Mouse (Mus musculus) ovary, postnatal 10 days (tissue): Measurements from ENCODE around the gene Uxs1.
A peak's percentile ranks its signal among the peaks of the same experiment; 100 is the strongest.

Experiments
- DNase-seq: peaks from one replicate; pipeline ENCODE4 v3.0.0; 2022; ENCODE audit warnings: low spot score

Uxs1 gene

GRCm38 (mm10) chr1:43827763-43828194 lies at the start of gene Uxs1:
TSS of gene Uxs1 (minus strand) at chr1:43827800.
- DNase-seq = peak; percentile 86

- DNase-seq = no peak
These were observed 49.6 kb upstream of the Uxs1 start for GRCm38 (mm10) chr1:43877233-43877632.

DNA sequence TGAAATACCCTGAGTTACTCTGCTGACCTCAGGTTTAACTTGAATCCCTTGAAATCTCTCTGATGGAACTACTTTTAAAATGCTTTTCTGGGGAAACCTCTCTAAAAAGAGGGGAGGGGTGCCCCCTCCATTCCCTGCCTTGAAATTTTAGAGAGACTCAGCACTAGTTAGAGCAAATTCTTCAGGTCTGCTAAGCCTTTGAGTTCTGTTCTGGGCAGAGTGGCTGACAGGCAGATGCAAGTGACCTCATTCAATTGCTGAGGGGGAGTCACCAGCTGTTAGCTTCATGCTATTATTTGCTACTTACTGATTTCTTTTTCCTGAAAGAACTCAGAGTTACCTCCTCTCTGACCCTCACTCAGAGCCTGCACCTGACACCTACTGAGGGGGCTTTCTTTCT lies 43.5 kb upstream of the Uxs1 start:
- no peak for DNase-seq

DNA sequence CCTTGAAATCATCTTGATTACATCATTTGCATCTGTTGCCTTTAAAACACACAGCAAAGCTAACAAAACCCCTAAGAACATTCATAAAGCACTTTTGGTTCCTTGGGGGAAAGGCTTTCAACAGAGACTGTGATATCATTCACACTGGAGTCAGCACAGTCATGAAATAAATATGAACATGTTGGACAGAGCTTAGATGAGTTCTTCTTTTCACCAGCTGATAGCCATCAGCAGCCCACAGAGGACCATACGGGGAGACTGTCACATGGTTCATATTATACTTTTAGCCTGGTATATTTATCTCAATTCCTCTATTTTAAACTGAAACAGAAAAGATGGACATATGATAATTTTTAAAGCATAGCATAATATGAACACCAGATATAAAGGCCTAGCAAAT lies 40.9 kb upstream of the Uxs1 start:
- DNase-seq = no peak

DNA sequence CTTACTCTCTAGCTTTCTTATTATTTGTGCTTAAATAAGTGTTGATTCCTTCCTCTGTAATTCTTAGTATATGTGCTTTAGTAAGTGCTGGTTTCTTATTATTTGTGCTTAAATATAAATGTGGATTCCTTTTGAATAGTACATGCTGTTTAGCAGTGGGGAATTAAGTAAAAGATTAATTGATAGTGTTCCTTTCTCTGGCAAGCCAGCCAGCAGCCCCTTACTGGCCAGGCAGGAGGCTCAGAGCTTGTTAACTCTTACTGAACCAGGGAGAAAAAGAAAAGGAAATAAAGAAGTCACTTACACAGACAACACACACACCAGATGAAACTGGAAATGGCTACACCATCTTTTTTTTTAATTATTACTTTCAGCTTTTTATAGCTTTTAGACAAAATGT lies 37.2 kb upstream of the Uxs1 start:
- no peak for DNase-seq

DNA sequence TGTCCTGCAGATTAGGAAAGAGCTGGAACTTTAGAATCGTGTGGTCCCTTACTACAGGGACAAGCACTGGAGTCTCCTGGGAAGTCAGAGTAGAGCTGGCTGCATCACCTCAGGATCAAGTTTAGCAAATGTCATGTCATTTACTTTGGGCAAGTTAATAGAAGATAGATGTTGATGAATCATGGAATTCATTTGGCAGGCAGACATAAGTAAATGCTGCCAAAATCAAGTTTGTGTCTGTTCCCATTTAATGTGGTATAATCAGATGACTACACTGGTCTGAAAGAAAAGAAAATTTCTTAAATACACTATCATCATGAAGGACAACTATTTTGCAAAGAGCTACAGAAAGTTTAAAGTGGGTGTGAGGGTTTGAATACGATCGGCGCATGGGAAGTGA lies 35.0 kb upstream of the Uxs1 start:
- no peak for DNase-seq

GRCm38 (mm10) chr1:43858988-43859387 lies 31.4 kb upstream of the Uxs1 start:
- DNase-seq = no peak

- no peak for DNase-seq
These were observed 30.1 kb upstream of the Uxs1 start for GRCm38 (mm10) chr1:43857656-43858055.

- no peak for DNase-seq
These were observed 28.0 kb upstream of the Uxs1 start for GRCm38 (mm10) chr1:43855591-43855990.

GRCm38 (mm10) chr1:43843398-43843797 lies 15.8 kb upstream of the Uxs1 start:
- no peak for DNase-seq

GRCm38 (mm10) chr1:43837236-43837635 lies 9.6 kb upstream of the Uxs1 start:
- no peak for DNase-seq

- no peak for DNase-seq
These were observed 2.5 kb upstream of the Uxs1 start for GRCm38 (mm10) chr1:43830096-43830495.

GRCm38 (mm10) chr1:43827002-43827762 lies 418 bp downstream of the Uxs1 start:
- DNase-seq = peak; percentile 5

GRCm38 (mm10) chr1:43826628-43827001 lies 985 bp downstream of the Uxs1 start:
- DNase-seq = no peak

DNA sequence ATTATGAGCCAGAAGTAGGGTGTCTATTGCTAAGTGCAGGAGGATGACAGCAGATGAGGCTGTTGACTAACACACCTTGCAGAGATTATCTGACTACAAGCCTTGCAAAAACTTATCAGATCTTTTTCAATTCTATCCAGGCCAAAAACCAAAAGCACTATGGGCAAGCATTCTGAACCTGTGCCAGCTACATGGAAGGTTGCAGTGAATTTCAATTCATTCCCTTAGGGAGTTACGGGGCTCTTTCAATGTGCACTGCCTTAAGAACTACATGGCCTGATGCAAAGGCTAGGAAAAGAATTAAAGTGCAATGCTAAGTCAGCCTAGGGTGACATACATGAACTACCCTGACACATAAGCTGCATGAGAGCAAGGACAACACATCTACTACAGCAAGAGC lies 4.2 kb downstream of the Uxs1 start:
- no peak for DNase-seq

DNA sequence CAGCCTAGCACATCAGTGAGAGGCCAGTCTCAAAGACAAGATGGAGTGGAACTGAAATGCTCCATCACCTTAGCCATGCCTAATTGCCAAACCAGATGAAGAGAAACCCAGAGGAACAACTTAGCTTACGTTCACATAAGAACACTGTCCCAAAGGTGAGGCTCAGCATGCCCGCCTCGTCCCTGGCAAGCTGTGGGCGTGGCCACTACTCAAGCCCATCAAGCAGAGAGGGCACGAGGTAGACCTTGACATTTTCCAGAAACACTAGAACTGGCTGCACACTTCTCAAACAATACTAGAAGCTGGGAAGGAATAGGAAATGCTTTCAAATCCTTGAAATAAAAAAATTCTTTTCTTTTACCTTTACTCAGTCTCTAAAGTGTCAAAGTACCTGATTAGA lies 5.0 kb downstream of the Uxs1 start:
- DNase-seq = no peak

- DNase-seq = no peak
These were observed 5.8 kb downstream of the Uxs1 start for GRCm38 (mm10) chr1:43821804-43822203.

GRCm38 (mm10) chr1:43820571-43820970 lies 7.0 kb downstream of the Uxs1 start:
- DNase-seq = no peak

GRCm38 (mm10) chr1:43819091-43819490 lies 8.5 kb downstream of the Uxs1 start:
- no peak for DNase-seq

GRCm38 (mm10) chr1:43818356-43818755 lies 9.2 kb downstream of the Uxs1 start:
- DNase-seq = no peak

GRCm38 (mm10) chr1:43811764-43812163 lies 15.8 kb downstream of the Uxs1 start:
- no peak for DNase-seq

- DNase-seq = no peak
These were observed 16.5 kb downstream of the Uxs1 start for GRCm38 (mm10) chr1:43811055-43811454.

- DNase-seq = no peak
These were observed 18.2 kb downstream of the Uxs1 start for GRCm38 (mm10) chr1:43809351-43809750.

DNA sequence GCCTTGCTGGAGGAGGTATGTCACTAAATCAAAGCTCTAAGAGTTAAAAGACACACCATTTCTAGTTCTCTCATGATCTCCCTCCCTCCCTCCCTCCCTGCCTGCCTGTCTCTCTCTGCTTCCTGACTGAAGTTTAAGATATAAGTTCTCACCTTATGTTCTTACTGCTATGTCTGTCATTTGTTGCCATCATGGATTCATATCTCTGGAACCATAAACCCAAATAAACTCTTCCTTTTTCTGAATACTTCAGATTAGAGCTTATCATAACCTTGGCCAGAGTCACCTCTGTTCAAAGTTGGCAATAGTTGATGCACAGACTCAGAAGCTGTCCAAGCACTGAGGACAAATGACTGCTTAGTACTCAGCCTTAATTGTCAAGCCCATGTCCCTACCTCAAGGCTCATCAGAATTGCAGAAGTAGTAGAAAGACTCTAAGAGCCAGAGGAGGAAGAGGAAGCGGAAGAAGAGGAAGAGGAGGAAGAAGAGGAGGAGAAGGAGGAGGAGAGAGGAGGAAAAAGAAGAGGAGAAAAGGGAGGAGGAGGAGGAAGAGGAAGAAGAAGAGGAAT lies 23.6 kb downstream of the Uxs1 start:
- no peak for DNase-seq
